Mouse (Mus musculus) embryonic stem cell, embryonic (primary cell): ENCODE data around the gene Tas2r130.
"Not testable (repeated sequence)": the region's sequence is repeated elsewhere in the genome, so short reads cannot be mapped to it uniquely, and the experiment has no call there.

Source experiments
- CTCF ChIA-PET, 4 experiments: fragments of 300-600 bp in 2 of 4; fragments of 350-600 bp in 2 of 4; sonication (Branson Sonifier 250); formaldehyde crosslinking; loops; one replicate each; lab custom pipeline; 2022; ENCODE audit warnings: inconsistent platforms in 2 of 4; lab: Charles Lee
- POLR2A ChIA-PET, 4 experiments: fragments of 300-600 bp in 2 of 4; fragments of 350-600 bp in 2 of 4; sonication (Branson Sonifier 250); formaldehyde crosslinking; loops; one replicate each; lab custom pipeline; 2022; ENCODE audit warnings: antibody characterized with exemption in 4 of 4, inconsistent platforms in 1 of 4; lab: Charles Lee

Tas2r130 gene

GRCm38 (mm10) chr6:131630812-131631211 is at the start of gene Tas2r130:
Gene Tas2r130, minus strand, starts transcription at chr6:131630912.
- CTCF ChIA-PET: no interaction called here
- POLR2A ChIA-PET: no interaction called here

GRCm38 (mm10) chr6:131678786-131679185 is 48.1 kb upstream of the Tas2r130 start, which contains the start of gene Tas2r106:
Gene Tas2r106, minus strand, starts transcription at chr6:131678886.
- POLR2A ChIA-PET: no interaction called here
- CTCF ChIA-PET: interaction anchor here in 1 of 4 experiments (0.6 kb wide), 1 partner anchor 54 kb away, joined by 3 read pairs; no protein-coding TSS in a partner anchor

GRCm38 (mm10) chr6:131660049-131660448 is 29.3 kb upstream of the Tas2r130 start, which contains the start of gene Tas2r107:
Gene Tas2r107, minus strand, starts transcription at chr6:131660149.
- ChIA-PET CTCF (no interaction called here), POLR2A (no interaction called here)

- POLR2A ChIA-PET, CTCF ChIA-PET: not testable (repeated sequence)
Observed at GRCm38 (mm10) chr6:131609956-131610355, 20.8 kb downstream of the Tas2r130 start.

- ChIA-PET POLR2A (no interaction called here), CTCF (no interaction called here)
Observed at GRCm38 (mm10) chr6:131604821-131605220, 25.9 kb downstream of the Tas2r130 start.
